Mouse (Mus musculus) forebrain, postnatal 0 days (tissue): ENCODE results near the gene Tenm3. TPM values are rescaled to one million over a fixed set of nuclear protein-coding genes. Genes with fewer than 3 reads are reported as not detected.

ENCODE experiments used
- ATAC-seq: fragments of 200-750 bp; cut with Nextera tagmentation; 2 replicates; pipeline ENCODE4 v1.8.0; 2017; ENCODE audit warnings: mild to moderate bottlenecking, moderate library complexity
- DNase-seq: peaks from one replicate; pipeline ENCODE4 v3.0.0-alpha.2; 2015
- H3K27ac ChIP-seq: fragments of 300-500 bp; sonication (generic); 2 replicates; pipeline ENCODE4 v1.5.1; 2014; ENCODE audit warnings: low read depth, mild to moderate bottlenecking, antibody characterized with exemption, low read length, moderate library complexity, mixed read lengths
- H3K27me3 ChIP-seq: fragments of 300-500 bp; sonication (generic); 2 replicates; pipeline ENCODE4 v1.6.1; 2014; ENCODE audit warnings: mild to moderate bottlenecking, low read length, mixed read lengths; ENCODE audit not compliant: insufficient read depth
- H3K36me3 ChIP-seq: fragments of 300-500 bp; sonication (generic); 2 replicates; pipeline ENCODE4 v1.6.1; 2014; ENCODE audit warnings: mild to moderate bottlenecking, moderate library complexity; ENCODE audit not compliant: insufficient read depth
- H3K4me1 ChIP-seq: fragments of 300-500 bp; sonication (generic); 2 replicates; pipeline ENCODE4 v1.6.1; 2014; ENCODE audit warnings: antibody characterized with exemption; ENCODE audit not compliant: insufficient read depth
- H3K4me2 ChIP-seq: fragments of 300-500 bp; sonication (generic); 2 replicates; pipeline ENCODE4 v1.6.1; 2014; ENCODE audit warnings: low read depth, mild to moderate bottlenecking, moderate library complexity
- H3K4me3 ChIP-seq: fragments of 300-500 bp; sonication (generic); 2 replicates; pipeline ENCODE4 v1.5.1; 2014; ENCODE audit warnings: low read depth, low read length, mixed read lengths
- H3K9ac ChIP-seq: fragments of 300-500 bp; sonication (generic); 2 replicates; pipeline ENCODE4 v1.6.1; 2014; ENCODE audit warnings: mild to moderate bottlenecking
- H3K9me3 ChIP-seq: fragments of 300-500 bp; sonication (generic); 2 replicates; pipeline ENCODE4 v1.6.1; 2016; ENCODE audit warnings: low read length
- CTCF ChIP-seq: sonication (generic); IDR thresholded peaks from 2 replicates; pipeline ENCODE4 v1.5.1; 2016; ENCODE audit warnings: antibody characterized with exemption, control low read depth, low read depth
- WGBS: fragments of 180-500 bp; shearing (Covaris S2); extraction: QIAGEN DNeasy Blood & Tissue Kit; methylation state at CpG from one replicate; pipeline ENCODE4 v1.1.7; 2014; 5-methylcytosine and 5-hydroxymethylcytosine counted together
- polyA plus RNA-seq: library from polyadenylated mRNA; unstranded; fragments of >200 nt; fragmentation: Nextera tagmentation; extraction: Ambion mirVana; gene quantifications from 2 replicates; pipeline ENCODE4 v1.2.1, GENCODE M21; 2015
- total RNA-seq: library from RNA; depleted of rRNA; stranded (reverse); fragments of >200 nt; gene quantifications from 2 replicates; pipeline ENCODE4 v1.2.3, GENCODE M21; 2014

Gene Tenm3
- total and polyA plus RNA-seq, 2 experiments from 2014 or later = 21.6 to 111 TPM

DNA sequence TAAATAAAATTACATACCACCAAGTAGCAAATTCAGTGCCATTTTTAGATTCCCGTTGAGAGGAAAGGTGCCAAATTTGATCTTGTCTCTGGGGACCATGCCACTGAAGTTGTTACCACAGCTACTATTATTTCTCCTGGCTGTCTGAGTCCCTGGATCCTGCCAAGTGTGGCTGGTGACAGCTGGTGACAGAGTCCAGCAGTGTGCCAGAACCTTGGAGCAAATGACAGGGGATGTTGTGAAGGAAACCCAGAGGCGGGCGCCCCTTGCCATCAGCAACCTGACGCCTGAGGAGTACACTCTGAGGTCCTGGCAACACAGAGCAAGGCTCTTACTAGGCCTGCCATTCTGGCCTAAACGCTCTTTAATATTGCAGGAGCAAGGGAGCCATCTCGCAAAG is 467.0 kb downstream of the Tenm3 start:
- no peak for TF ChIP-seq CTCF

DNA sequence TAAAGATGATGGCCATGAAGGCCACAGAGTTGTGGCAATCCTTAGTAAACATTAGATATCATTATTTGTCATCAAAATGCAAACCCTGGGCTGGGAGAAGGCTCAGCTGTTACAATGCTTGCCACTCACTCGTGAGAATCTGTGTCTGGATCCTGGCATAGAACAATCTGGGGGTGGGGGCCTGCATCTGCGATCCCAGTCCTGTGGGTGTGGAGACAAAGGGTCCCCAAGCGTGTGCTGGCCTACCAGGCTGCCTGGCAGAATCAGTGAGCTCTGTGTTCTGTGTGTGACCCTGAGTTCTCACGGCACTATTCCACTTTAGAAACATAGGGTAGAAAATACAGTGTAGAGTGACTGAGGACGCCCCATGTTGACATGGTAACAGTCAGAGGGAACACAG is 468.6 kb downstream of the Tenm3 start:
- Histone ChIP-seq H3K27ac (no peak overlapping the region), H3K36me3 (no peaks in the 10 kb centered on the region), H3K27me3 (no peaks in the 10 kb centered on the region), H3K4me2 (no peak overlapping the region), H3K4me1 (0 out of 2 replicates have a peak, but pooled peaks cover 7% of the 10 kb centered on the region), H3K9ac (no peak overlapping the region), H3K4me3 (no peak overlapping the region), H3K9me3 (no peaks in the 10 kb centered on the region)
- no peak for TF ChIP-seq CTCF
- 54% methylated on average over 5 of the region's 5 CpGs for WGBS
- DNase-seq (no peak), ATAC-seq (no peak; the same call in 1 of the 2 replicates)

More for the DNA sequence above, 467.0 kb downstream of the Tenm3 start:
- no peaks in the 10 kb centered on the region for H3K36me3 ChIP-seq
- WGBS = 29% methylated on average over 6 of the region's 6 CpGs
- no peaks in the 10 kb centered on the region for H3K9me3 ChIP-seq
- H3K27me3 ChIP-seq = no peaks in the 10 kb centered on the region
- H3K4me3 ChIP-seq = no peak overlapping the region
- ATAC-seq (peak; percentile 94), DNase-seq (peak; percentile 86)
- H3K4me2 ChIP-seq = no peak overlapping the region
- H3K9ac ChIP-seq = no peak overlapping the region
- 0 out of 2 replicates have a peak, but pooled peaks cover 7% of the 10 kb centered on the region for H3K4me1 ChIP-seq
- peak overlapping the region; percentile 74 for H3K27ac ChIP-seq

GRCm38 (mm10) chr8:48373404-48373803 is 470.3 kb downstream of the Tenm3 start:
- Histone ChIP-seq H3K4me3 (no peak overlapping the region), H3K4me2 (no peak overlapping the region), H3K9me3 (no peaks in the 10 kb centered on the region), H3K36me3 (no peaks in the 10 kb centered on the region), H3K27ac (no peak overlapping the region), H3K9ac (no peak overlapping the region), H3K4me1 (0 out of 2 replicates have a peak, but pooled peaks cover 7% of the 10 kb centered on the region), H3K27me3 (no peaks in the 10 kb centered on the region)
- WGBS = 91% methylated on average over 11 of the region's 11 CpGs
- no peak for TF ChIP-seq CTCF
- DNase-seq = no peak
- no peak for ATAC-seq

DNA sequence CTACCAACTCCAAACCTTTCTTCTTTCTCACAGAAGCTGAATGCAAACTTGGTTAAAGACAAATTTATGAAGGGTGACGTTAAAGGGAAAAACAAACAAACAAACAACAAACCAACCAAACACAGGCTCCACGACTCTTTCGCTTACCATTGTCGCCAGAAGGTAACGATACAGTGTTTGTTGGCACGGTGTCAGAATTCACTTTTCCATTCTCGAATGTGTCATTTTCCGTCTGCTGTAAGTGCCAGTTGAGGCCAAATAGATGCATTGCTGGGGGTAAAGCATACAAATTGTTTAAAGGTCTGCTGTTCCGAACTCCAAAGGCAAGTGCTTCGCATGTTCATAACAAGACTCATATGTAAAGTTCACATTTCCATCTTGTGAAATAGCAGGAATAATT is 476.6 kb downstream of the Tenm3 start:
- Histone ChIP-seq H3K4me1 (peaks cover 6% of the 10 kb centered on the region; the same call in 1 of the 2 replicates), H3K27ac (no peak overlapping the region), H3K9me3 (no peaks in the 10 kb centered on the region), H3K4me2 (no peak overlapping the region), H3K36me3 (no peaks in the 10 kb centered on the region), H3K9ac (no peak overlapping the region), H3K27me3 (no peaks in the 10 kb centered on the region), H3K4me3 (no peak overlapping the region)
- ATAC-seq = no peak
- TF ChIP-seq CTCF = no peak
- DNase-seq = peak; percentile 58
- WGBS = 46% methylated on average over 10 of the region's 10 CpGs

GRCm38 (mm10) chr8:48356849-48357248 is 486.9 kb downstream of the Tenm3 start:
- no peak for ATAC-seq
- Histone ChIP-seq H3K27me3 (no peaks in the 10 kb centered on the region), H3K4me3 (no peak overlapping the region), H3K27ac (no peak overlapping the region), H3K36me3 (no peaks in the 10 kb centered on the region), H3K9me3 (no peaks in the 10 kb centered on the region), H3K4me2 (no peak overlapping the region), H3K4me1 (no peaks in the 10 kb centered on the region), H3K9ac (no peak overlapping the region)
- no peak for DNase-seq
- 86% methylated on average over 2 of the region's 2 CpGs for WGBS
- TF ChIP-seq CTCF = no peak

- Histone ChIP-seq H3K27ac (no peak overlapping the region), H3K4me2 (no peak overlapping the region), H3K4me1 (no peaks in the 10 kb centered on the region), H3K27me3 (no peaks in the 10 kb centered on the region), H3K36me3 (no peaks in the 10 kb centered on the region), H3K9ac (no peak overlapping the region), H3K9me3 (no peaks in the 10 kb centered on the region), H3K4me3 (no peak overlapping the region)
- TF ChIP-seq CTCF = no peak
- ATAC-seq = peak; percentile 34; the same call in 1 of the 2 replicates
- WGBS = 59% methylated on average over 6 of the region's 6 CpGs
- peak; percentile 49 for DNase-seq
Observed at GRCm38 (mm10) chr8:48353458-48353857, 490.3 kb downstream of the Tenm3 start.

GRCm38 (mm10) chr8:48348901-48349300 is 494.9 kb downstream of the Tenm3 start:
- no peak for ATAC-seq
- no peak overlapping the region for H3K9ac ChIP-seq

GRCm38 (mm10) chr8:48348386-48348785 is 495.4 kb downstream of the Tenm3 start:
- Histone ChIP-seq H3K36me3 (no peaks in the 10 kb centered on the region), H3K9me3 (no peaks in the 10 kb centered on the region), H3K4me2 (no peak overlapping the region), H3K9ac (no peak overlapping the region), H3K27ac (no peak overlapping the region), H3K27me3 (no peaks in the 10 kb centered on the region), H3K4me1 (no peaks in the 10 kb centered on the region), H3K4me3 (no peak overlapping the region)
- DNase-seq (no peak), ATAC-seq (no peak)
- TF ChIP-seq CTCF = no peak
- 92% methylated on average over 4 of the region's 4 CpGs for WGBS

More at GRCm38 (mm10) chr8:48348901-48349300, 494.9 kb downstream of the Tenm3 start:
- no peaks in the 10 kb centered on the region for H3K4me1 ChIP-seq
- no peak overlapping the region for H3K27ac ChIP-seq
- TF ChIP-seq CTCF = no peak
- H3K4me2 ChIP-seq = no peak overlapping the region
- H3K36me3 ChIP-seq = no peaks in the 10 kb centered on the region
- no peaks in the 10 kb centered on the region for H3K27me3 ChIP-seq
- H3K4me3 ChIP-seq = no peak overlapping the region
- no peaks in the 10 kb centered on the region for H3K9me3 ChIP-seq
- 94% methylated on average over 5 of the region's 5 CpGs for WGBS
- DNase-seq = no peak
